Mouse (Mus musculus): ENCODE results near the gene Xxylt1. TPM values are rescaled to one million over a fixed set of nuclear protein-coding genes. Genes with fewer than 3 reads are reported as not detected.

Gene Xxylt1
- total and polyA plus RNA-seq, 3 experiments = 21.5 to 45.7 (median 35.1) TPM

- H3K4me2 ChIP-seq (ENCODE audit: insufficient read depth, low read depth, poor library complexity, severe bottlenecking) = no peak overlapping the region
- peaks cover 2 to 79% of the 10 kb centered on the region in 2 experiments for H3K36me3 ChIP-seq (replicated peaks in 1 of 2; ENCODE audit: control insufficient read depth in 1 of 2, insufficient read depth in 1 of 2, low read length in 1 of 2)
- H3K9me3 ChIP-seq (replicated peaks; ENCODE audit: low read length) = no peaks in the 10 kb centered on the region
- H3K27ac ChIP-seq (ENCODE audit: insufficient read depth, low read depth) = no peak overlapping the region
- in situ Hi-C loops (cut with MboI; ENCODE audit: low pct_ligation_motif_present, low pct_unique_long_range_greater_than_20kb, low sequenced_read_pairs) (no loop called here), dilution Hi-C loops (cut with MboI; ENCODE audit: extremely low pct_ligation_motif_present, extremely low pct_unique_long_range_greater_than_20kb, low sequenced_read_pairs) (no loop called here)
- DNase-seq (ENCODE audit: extremely low read depth) = no peak
- H3K27me3 ChIP-seq (replicated peaks) = no peaks in the 10 kb centered on the region
- peaks cover 0 to 26% of the 10 kb centered on the region in 2 experiments; a peak in 2 of 4 replicates for H3K4me1 ChIP-seq (ENCODE audit: control insufficient read depth in 1 of 2, insufficient read depth in 2 of 2)
- no peak for TF ChIP-seq SIN3A (IDR thresholded peaks at IDR 0.05; ENCODE audit: low read length)
- no peak for TF ChIP-seq MEF2A (IDR thresholded peaks at IDR 0.05; ENCODE audit: borderline replicate concordance, low read depth, low read length)
- TF ChIP-seq POLR2A (IDR thresholded peaks at IDR 0.05; ENCODE audit: low read depth, low read length) = no peak
- TF ChIP-seq CHD2 (IDR thresholded peaks at IDR 0.05; ENCODE audit: low read length) = no peak
- TF ChIP-seq NRF1 (IDR thresholded peaks at IDR 0.05; ENCODE audit: low read depth, low read length) = no peak
- no peak for TF ChIP-seq MAZ (IDR thresholded peaks at IDR 0.05; ENCODE audit: low read depth, low read length)
- TF ChIP-seq ZC3H11A (IDR thresholded peaks at IDR 0.05; ENCODE audit: low read depth, low read length) = no peak
- no peak for TF ChIP-seq UBTF (IDR thresholded peaks at IDR 0.05; ENCODE audit: low read depth, low read length)
- no peaks in the 10 kb centered on the region for H3K79me2 ChIP-seq (replicated peaks; ENCODE audit: control insufficient read depth, extremely low read depth, insufficient read depth, poor library complexity, severe bottlenecking)
- H3K9ac ChIP-seq (ENCODE audit: insufficient read depth, low read depth) = no peak overlapping the region
- no peak overlapping the region for H3K4me3 ChIP-seq (replicated peaks in 1 of 3; ENCODE audit: low read depth in 2 of 3, low read length in 2 of 3, poor library complexity in 1 of 3)
Measured at GRCm38 (mm10) chr16:31022287-31022686, 58.9 kb downstream of the Xxylt1 start.

GRCm38 (mm10) chr16:31019514-31019913 lies 61.7 kb downstream of the Xxylt1 start:
- H3K9me3 ChIP-seq (replicated peaks; ENCODE audit: low read length) = no peaks in the 10 kb centered on the region
- peaks cover 4 to 33% of the 10 kb centered on the region in 2 experiments; a peak in 3 of 4 replicates for H3K4me1 ChIP-seq (ENCODE audit: control insufficient read depth in 1 of 2, insufficient read depth in 2 of 2)
- peaks cover 2 to 76% of the 10 kb centered on the region in 2 experiments for H3K36me3 ChIP-seq (replicated peaks in 1 of 2; ENCODE audit: control insufficient read depth in 1 of 2, insufficient read depth in 1 of 2, low read length in 1 of 2)
- no peaks in the 10 kb centered on the region for H3K79me2 ChIP-seq (replicated peaks; ENCODE audit: control insufficient read depth, extremely low read depth, insufficient read depth, poor library complexity, severe bottlenecking)
- dilution Hi-C loops (cut with MboI; ENCODE audit: extremely low pct_ligation_motif_present, extremely low pct_unique_long_range_greater_than_20kb, low sequenced_read_pairs) = no loop called here
- no peak for TF ChIP-seq HCFC1 (IDR thresholded peaks at IDR 0.05; ENCODE audit: low read depth, low read length)
- TF ChIP-seq BHLHE40 (IDR thresholded peaks at IDR 0.05; ENCODE audit: low read depth, low read length) = no peak
- TF ChIP-seq ZKSCAN1 (IDR thresholded peaks at IDR 0.05; ENCODE audit: borderline replicate concordance, low read depth, low read length) = no peak
- no peak for TF ChIP-seq E2F4 (IDR thresholded peaks at IDR 0.05; ENCODE audit: insufficient replicate concordance, low read depth, low read length)
- no peak for TF ChIP-seq MEF2A (IDR thresholded peaks at IDR 0.05; ENCODE audit: borderline replicate concordance, low read depth, low read length)
- no peak for TF ChIP-seq CHD1 (IDR thresholded peaks at IDR 0.05; ENCODE audit: low read depth, low read length)
- H3K27me3 ChIP-seq (replicated peaks) = no peaks in the 10 kb centered on the region
- H3K27ac ChIP-seq (ENCODE audit: insufficient read depth, low read depth) = no peak overlapping the region
- no peak overlapping the region for H3K4me2 ChIP-seq (ENCODE audit: insufficient read depth, low read depth, poor library complexity, severe bottlenecking)
- H3K4me3 ChIP-seq (replicated peaks in 1 of 3; ENCODE audit: low read depth in 2 of 3, low read length in 2 of 3, poor library complexity in 1 of 3) = no peak overlapping the region
- in situ Hi-C loops (cut with MboI; ENCODE audit: low pct_ligation_motif_present, low pct_unique_long_range_greater_than_20kb, low sequenced_read_pairs) = no loop called here
- no peak overlapping the region for H3K9ac ChIP-seq (ENCODE audit: insufficient read depth, low read depth)
- no peak for DNase-seq (ENCODE audit: extremely low read depth)
